In the genomic region with DNA sequence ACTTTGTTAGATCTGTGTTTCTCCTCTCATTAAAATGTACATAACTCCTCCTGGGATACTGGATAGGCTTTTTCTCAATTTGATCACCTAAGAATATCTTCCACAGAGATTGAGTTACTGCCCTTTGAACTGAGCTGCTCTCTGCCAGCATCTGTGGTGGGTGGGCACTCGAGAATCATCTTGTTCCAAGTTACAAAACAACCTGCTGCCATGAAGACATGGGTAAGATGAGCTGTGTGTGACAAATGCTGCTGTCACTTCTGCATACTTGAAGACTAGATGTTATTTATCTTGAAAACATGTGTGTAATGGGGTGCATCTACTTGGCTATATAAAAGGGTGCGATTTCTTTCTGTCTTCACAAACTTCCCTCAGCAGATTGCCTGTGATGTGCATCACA, we compare ENCODE assay signal across 24 mouse cellular contexts.
"Had no signal": no experiment of that assay in that cellular context is flagged by ENCODE, and none has a peak within 500 bp of the region (broad histone marks: within the 10 kb centered on the region; RNA-seq: fewer than 3 reads in every experiment).

No protein-coding gene starts in this region.

- H3K9me3 ChIP-seq: lung, embryonic 15.5 days; midbrain, embryonic 10.5 days; midbrain, embryonic 12.5 days; neural tube, embryonic 13.5 days; neural tube, embryonic 15.5 days; stomach, embryonic 15.5 days had no signal

- H3K27me3 ChIP-seq: lung, embryonic 15.5 days; megakaryocyte, embryonic 14.5 days; midbrain, embryonic 12.5 days; neural tube, embryonic 13.5 days; neural tube, embryonic 15.5 days; stomach, embryonic 15.5 days had no signal

- H3K4me2 ChIP-seq: lung, embryonic 15.5 days; midbrain, embryonic 12.5 days; neural tube, embryonic 13.5 days; neural tube, embryonic 15.5 days; stomach, embryonic 15.5 days had no signal

- H3K27ac ChIP-seq: lung, embryonic 15.5 days; macrophage; midbrain, embryonic 10.5 days; midbrain, embryonic 12.5 days; neural tube, embryonic 13.5 days; neural tube, embryonic 15.5 days; stomach, embryonic 15.5 days; stomach, postnatal 0 days had no signal

- H3K36me3 ChIP-seq: lung, embryonic 15.5 days; midbrain, embryonic 10.5 days; midbrain, embryonic 12.5 days; neural tube, embryonic 13.5 days; neural tube, embryonic 15.5 days; stomach, embryonic 15.5 days had no signal

- H3K4me3 ChIP-seq: lung, embryonic 15.5 days; megakaryocyte, embryonic 14.5 days; midbrain, embryonic 10.5 days; midbrain, embryonic 12.5 days; myocyte; neural tube, embryonic 13.5 days; neural tube, embryonic 15.5 days; stomach, embryonic 15.5 days had no signal

- ATAC-seq: liver, postnatal 0 days; lung, postnatal 0 days; midbrain, embryonic 16.5 days had no signal

- H3K4me1 ChIP-seq: lung, embryonic 15.5 days; megakaryocyte, embryonic 14.5 days; midbrain, embryonic 10.5 days; midbrain, embryonic 12.5 days; neural tube, embryonic 13.5 days; neural tube, embryonic 15.5 days; stomach, embryonic 15.5 days had no signal

- H3K9ac ChIP-seq: liver, postnatal 0 days; lung, embryonic 15.5 days; midbrain, embryonic 12.5 days; neural tube, embryonic 13.5 days; neural tube, embryonic 15.5 days; stomach, embryonic 15.5 days had no signal

- DNase-seq: liver, postnatal 0 days; lung, adult 2 months; lung, postnatal 14 days; lung, postnatal 36 days; midbrain, embryonic 14.5 days; retina, postnatal 1 day; right cerebral cortex, adult 18-20 months; right cerebral cortex, postnatal 25 days; right cerebral cortex, postnatal 4 days; thymus, adult 2 months; thymus, postnatal 25 days; thymus, postnatal 4 days had no signal
